Mouse (Mus musculus) ES-Bruce4 (cell line): ENCODE measurements around the gene Mok.

Experiments
- CTCF ChIP-seq: IDR thresholded peaks from one replicate; pipeline ENCODE4 v1.8.1; 2011; ENCODE audit warnings: low read depth, low read length
- EP300 ChIP-seq: IDR thresholded peaks from 2 replicates; pipeline ENCODE4 v1.6.1; 2011; ENCODE audit warnings: low read depth, low read length; ENCODE audit not compliant: insufficient read depth
- POLR2A ChIP-seq: IDR thresholded peaks from one replicate; pipeline ENCODE4 v1.8.1; 2011; ENCODE audit warnings: low read length; ENCODE audit not compliant: insufficient read depth

DNA sequence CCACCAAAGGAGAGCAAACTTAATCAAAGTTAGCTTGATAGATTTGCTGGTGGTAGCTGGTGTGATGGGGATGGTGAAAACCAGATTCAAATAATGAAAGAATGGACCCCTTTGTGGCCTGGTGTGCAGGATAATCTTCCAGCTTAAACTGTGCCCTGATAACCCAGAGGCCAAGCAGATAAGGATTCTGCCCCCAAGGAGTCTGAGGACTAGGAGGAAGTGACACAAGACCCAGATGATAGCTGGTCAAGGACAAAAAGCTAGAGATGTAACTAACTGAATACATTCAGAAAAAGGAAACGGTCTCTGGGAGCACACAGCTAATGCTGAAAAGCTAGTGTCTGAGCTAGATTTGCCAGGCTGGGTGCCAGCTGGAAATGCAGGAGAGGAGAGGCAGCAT, 11.2 kb upstream of the Mok start:
- TF ChIP-seq EP300 (no peak), CTCF (no peak), POLR2A (no peak)
